Mouse (Mus musculus): ENCODE data around the gene Gnmt. TPM values are rescaled to one million over a fixed set of nuclear protein-coding genes. Genes with fewer than 3 reads are reported as not detected.

The Gnmt gene
- 0.61 and 1.0 TPM in 2 replicates for polyA plus RNA-seq (2014; fragmentation: Nextera tagmentation; extraction: Ambion mirVana)

GRCm38 (mm10) chr17:46728904-46729318 lies at the start of gene Gnmt:
TSS of gene Gnmt (minus strand) at chr17:46729168.
- Histone ChIP-seq H3K4me1 (ENCODE audit: control insufficient read depth, insufficient read depth, low read length) (peaks cover 8% of the 10 kb centered on the region; the same call in 1 of the 2 replicates), H3K9ac (ENCODE audit: low read depth, low read length) (no peak within 1 kb of the TSS), H3K4me3 (ENCODE audit: low read depth, low read length) (0 out of 2 replicates have a peak within 1 kb of the TSS, but pooled peaks have one; percentile 12), H3K27ac (ENCODE audit: low read depth, low read length) (no peak within 1 kb of the TSS), H3K27me3 (ENCODE audit: control insufficient read depth, insufficient read depth, low read length) (peaks cover 24% of the 10 kb centered on the region), H3K4me2 (peak within 1 kb of the TSS; percentile 37), H3K9me3 (replicated peaks; ENCODE audit: control insufficient read depth, low read length) (no peaks in the 10 kb centered on the region), H3K36me3 (ENCODE audit: control insufficient read depth, insufficient read depth, low read length) (no peaks in the 10 kb centered on the region)
- ATAC-seq (replicated peaks; ENCODE audit: insufficient number of reproducible peaks, low FRiP score, low TSS enrichment), result no peak; the same call in 1 of the 2 replicates
- 17% methylated on average over 24 of the region's 24 CpGs for whole genome bisulfite sequencing (ENCODE audit: insufficient replicate concordance)

DNA sequence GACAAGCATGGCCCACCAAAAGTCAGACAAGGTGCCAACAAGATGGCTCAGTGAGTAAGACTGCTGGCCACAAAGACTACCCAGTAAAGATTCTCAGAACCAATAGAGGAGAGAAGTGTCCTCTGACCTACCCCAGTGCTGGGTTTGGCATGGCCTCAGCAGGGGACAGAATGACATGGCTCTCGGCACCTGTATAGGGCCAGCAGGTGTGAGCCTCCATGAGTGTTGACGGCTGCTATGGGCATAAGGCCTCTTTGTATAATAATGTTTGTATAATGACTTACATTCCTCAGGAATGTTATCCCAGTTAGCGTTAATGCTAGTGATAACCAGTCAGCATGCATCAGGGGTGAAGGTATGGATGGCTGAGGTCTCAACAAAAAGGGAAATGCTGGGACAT lies 47.1 kb upstream of the Gnmt start:
- peaks cover 44% of the 10 kb centered on the region for H3K36me3 ChIP-seq (ENCODE audit: control insufficient read depth, insufficient read depth, low read length)
- no peaks in the 10 kb centered on the region for H3K27me3 ChIP-seq (ENCODE audit: control insufficient read depth, insufficient read depth, low read length)
- no peak overlapping the region for H3K27ac ChIP-seq (ENCODE audit: low read depth, low read length)
- H3K9ac ChIP-seq (ENCODE audit: low read depth, low read length), result no peak overlapping the region
- H3K4me1 ChIP-seq (ENCODE audit: control insufficient read depth, insufficient read depth, low read length), result peaks cover 7% of the 10 kb centered on the region
- 82% methylated on average over 3 of the region's 3 CpGs for WGBS (ENCODE audit: insufficient replicate concordance)
- no peaks in the 10 kb centered on the region for H3K9me3 ChIP-seq (replicated peaks; ENCODE audit: control insufficient read depth, low read length)
- ATAC-seq (replicated peaks; ENCODE audit: insufficient number of reproducible peaks, low FRiP score, low TSS enrichment), result no peak
- H3K4me3 ChIP-seq (ENCODE audit: low read depth, low read length), result no peak overlapping the region
- H3K4me2 ChIP-seq, result no peak overlapping the region

DNA sequence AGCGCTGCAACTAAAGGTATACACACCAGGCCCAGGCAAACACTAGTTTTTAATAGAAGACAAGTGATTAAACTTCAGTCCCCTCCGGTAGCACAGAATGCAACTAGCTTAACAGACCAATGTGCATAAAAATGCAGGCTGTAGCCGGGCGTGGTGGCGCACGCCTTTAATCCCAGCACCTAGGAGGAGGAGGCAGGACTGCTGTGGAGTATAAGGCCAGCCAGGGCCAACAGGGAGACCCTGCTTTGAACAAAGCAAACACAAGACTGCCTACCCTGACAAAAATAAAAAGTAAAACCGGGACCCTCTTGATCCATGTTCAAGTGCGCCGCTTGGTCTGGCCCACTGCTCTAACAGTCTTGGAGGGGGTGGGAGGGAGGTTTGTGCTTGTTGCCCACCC lies 46.1 kb upstream of the Gnmt start:
- H3K27me3 ChIP-seq (ENCODE audit: control insufficient read depth, insufficient read depth, low read length), result no peaks in the 10 kb centered on the region
- no peaks in the 10 kb centered on the region for H3K9me3 ChIP-seq (replicated peaks; ENCODE audit: control insufficient read depth, low read length)
- no peak overlapping the region for H3K9ac ChIP-seq (ENCODE audit: low read depth, low read length)
- no peak overlapping the region for H3K27ac ChIP-seq (ENCODE audit: low read depth, low read length)
- peaks cover 7% of the 10 kb centered on the region for H3K4me1 ChIP-seq (ENCODE audit: control insufficient read depth, insufficient read depth, low read length)
- H3K4me3 ChIP-seq (ENCODE audit: low read depth, low read length), result no peak overlapping the region
- no peak for ATAC-seq (replicated peaks; ENCODE audit: insufficient number of reproducible peaks, low FRiP score, low TSS enrichment)
- WGBS (ENCODE audit: insufficient replicate concordance), result 93% methylated on average over 9 of the region's 9 CpGs
- peaks cover 39% of the 10 kb centered on the region for H3K36me3 ChIP-seq (ENCODE audit: control insufficient read depth, insufficient read depth, low read length)
- H3K4me2 ChIP-seq, result no peak overlapping the region

GRCm38 (mm10) chr17:46774131-46774472 lies 45.1 kb upstream of the Gnmt start:
- H3K27ac ChIP-seq (ENCODE audit: low read depth, low read length), result no peak overlapping the region
- peaks cover 32% of the 10 kb centered on the region for H3K36me3 ChIP-seq (ENCODE audit: control insufficient read depth, insufficient read depth, low read length)
- no peaks in the 10 kb centered on the region for H3K27me3 ChIP-seq (ENCODE audit: control insufficient read depth, insufficient read depth, low read length)
- no peak for ATAC-seq (replicated peaks; ENCODE audit: insufficient number of reproducible peaks, low FRiP score, low TSS enrichment)
- no peak overlapping the region for H3K4me3 ChIP-seq (ENCODE audit: low read depth, low read length)
- no peak overlapping the region; the same call in 1 of the 2 replicates for H3K4me2 ChIP-seq
- no peaks in the 10 kb centered on the region for H3K9me3 ChIP-seq (replicated peaks; ENCODE audit: control insufficient read depth, low read length)
- WGBS (ENCODE audit: insufficient replicate concordance), result 49% methylated on average over 2 of the region's 2 CpGs
- H3K9ac ChIP-seq (ENCODE audit: low read depth, low read length), result 0 out of 2 replicates have a peak overlapping the region, but pooled peaks have one; percentile 16
- H3K4me1 ChIP-seq (ENCODE audit: control insufficient read depth, insufficient read depth, low read length), result peaks cover 7% of the 10 kb centered on the region

DNA sequence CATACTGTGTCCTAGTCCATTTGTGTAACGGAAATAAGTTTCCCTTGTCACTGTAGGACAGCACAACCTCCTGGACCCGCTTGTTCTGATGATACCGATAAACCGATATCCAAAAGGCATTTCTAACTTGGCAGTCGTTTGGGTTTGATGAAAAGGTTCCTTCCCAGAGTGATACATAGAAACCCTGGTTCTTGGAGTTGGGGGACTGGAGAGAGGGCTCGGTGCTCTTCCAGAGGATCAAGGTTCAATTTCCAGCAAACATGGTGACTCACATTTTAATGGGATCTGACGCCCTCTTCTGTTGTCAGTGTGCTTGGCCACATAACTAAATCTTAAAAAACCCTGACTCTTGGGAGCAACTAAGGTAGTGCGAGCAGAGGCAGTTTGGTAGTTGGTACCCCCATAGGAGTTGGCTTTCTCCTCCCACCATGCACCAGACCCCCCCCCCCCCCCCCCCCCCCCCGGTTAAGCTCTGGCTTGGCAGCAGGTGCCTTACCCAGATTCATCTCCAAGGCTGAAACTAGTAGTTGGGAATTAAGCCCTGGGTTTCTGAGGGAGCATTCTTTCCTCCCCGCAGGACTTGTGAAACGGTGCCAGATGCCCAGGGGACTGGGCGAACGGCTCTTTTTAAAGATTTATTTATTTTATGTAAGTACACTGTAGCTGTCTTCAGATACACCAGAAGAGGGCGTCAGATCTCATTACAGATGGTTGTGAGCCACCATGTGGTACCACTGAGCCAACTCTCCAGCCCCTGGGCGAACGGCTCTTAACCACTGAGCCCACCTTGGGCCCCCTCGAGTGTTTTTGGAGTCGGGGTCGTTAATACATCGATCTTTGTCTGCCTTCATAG lies 44.5 kb upstream of the Gnmt start:
- no peak for ATAC-seq (replicated peaks; ENCODE audit: insufficient number of reproducible peaks, low FRiP score, low TSS enrichment)
- Histone ChIP-seq H3K4me3 (ENCODE audit: low read depth, low read length) (peak overlapping the region; percentile 84), H3K27ac (ENCODE audit: low read depth, low read length) (peak overlapping the region; percentile 70), H3K4me1 (ENCODE audit: control insufficient read depth, insufficient read depth, low read length) (peaks cover 7% of the 10 kb centered on the region), H3K9ac (ENCODE audit: low read depth, low read length) (peak overlapping the region; percentile 89), H3K36me3 (ENCODE audit: control insufficient read depth, insufficient read depth, low read length) (peaks cover 28% of the 10 kb centered on the region), H3K27me3 (ENCODE audit: control insufficient read depth, insufficient read depth, low read length) (no peaks in the 10 kb centered on the region), H3K9me3 (replicated peaks; ENCODE audit: control insufficient read depth, low read length) (no peaks in the 10 kb centered on the region), H3K4me2 (peak overlapping the region; percentile 89)
- WGBS (ENCODE audit: insufficient replicate concordance), result 10% methylated on average over 19 of the region's 20 CpGs

DNA sequence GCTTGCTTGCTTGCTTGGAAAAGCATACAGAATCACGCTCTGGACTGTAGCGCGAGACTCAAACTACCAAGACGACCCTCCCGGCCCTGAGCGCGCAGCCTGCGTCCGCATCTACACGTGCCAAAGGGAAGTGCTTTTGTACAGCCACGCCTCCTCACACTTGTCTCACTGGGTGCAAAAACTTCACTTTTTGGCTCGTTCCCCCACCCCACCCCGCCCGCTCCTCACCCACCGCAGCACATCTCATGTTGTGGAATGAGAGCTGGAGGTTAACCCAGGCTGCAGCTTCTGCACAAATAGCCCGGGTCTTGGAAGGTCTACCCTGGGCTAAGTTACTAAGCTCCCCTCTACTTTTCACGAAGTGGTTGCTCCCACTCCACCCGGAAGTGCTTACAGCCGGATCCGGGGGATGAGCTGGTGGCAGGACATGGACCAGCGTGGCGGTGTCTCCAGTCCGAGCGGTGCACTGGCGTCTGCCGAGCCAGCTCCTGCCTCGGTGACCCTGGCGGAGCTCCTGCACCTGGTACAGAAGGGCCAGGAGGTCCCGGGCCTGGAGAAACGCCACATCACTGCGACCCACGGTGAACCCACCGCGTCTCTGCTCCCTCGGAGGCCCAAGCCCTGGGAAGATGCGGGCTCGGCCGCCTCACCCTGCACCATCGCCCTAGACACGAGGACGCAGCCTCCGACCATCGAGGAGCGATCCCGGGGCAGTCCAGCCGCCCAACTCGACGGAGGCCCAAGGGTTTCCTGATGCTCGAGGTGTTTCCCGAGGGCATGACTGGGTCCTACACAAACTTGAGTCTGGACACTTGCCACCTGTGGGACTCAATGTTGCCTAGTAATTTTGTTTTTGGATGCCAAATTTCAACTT lies 43.7 kb upstream of the Gnmt start, which contains the start of gene 2310039H08Rik:
TSS of gene 2310039H08Rik (plus strand) at position 232 of the 874 bp plus-strand sequence.
- peaks cover 7% of the 10 kb centered on the region for H3K4me1 ChIP-seq (ENCODE audit: control insufficient read depth, insufficient read depth, low read length)
- WGBS (ENCODE audit: insufficient replicate concordance), result under 1% methylated on average over 50 of the region's 50 CpGs
- peak within 1 kb of the TSS; percentile 89 for H3K4me2 ChIP-seq
- H3K36me3 ChIP-seq (ENCODE audit: control insufficient read depth, insufficient read depth, low read length), result peaks cover 20% of the 10 kb centered on the region
- peak within 1 kb of the TSS; percentile 70 for H3K27ac ChIP-seq (ENCODE audit: low read depth, low read length)
- peak within 1 kb of the TSS; percentile 89 for H3K9ac ChIP-seq (ENCODE audit: low read depth, low read length)
- peak; percentile 81 for ATAC-seq (replicated peaks; ENCODE audit: insufficient number of reproducible peaks, low FRiP score, low TSS enrichment)
- H3K27me3 ChIP-seq (ENCODE audit: control insufficient read depth, insufficient read depth, low read length), result no peaks in the 10 kb centered on the region
- no peaks in the 10 kb centered on the region for H3K9me3 ChIP-seq (replicated peaks; ENCODE audit: control insufficient read depth, low read length)
- peak within 1 kb of the TSS; percentile 84 for H3K4me3 ChIP-seq (ENCODE audit: low read depth, low read length)

- Histone ChIP-seq H3K4me3 (ENCODE audit: low read depth, low read length) (peak overlapping the region; percentile 84), H3K4me1 (ENCODE audit: control insufficient read depth, insufficient read depth, low read length) (peaks cover 7% of the 10 kb centered on the region), H3K9ac (ENCODE audit: low read depth, low read length) (peak overlapping the region; percentile 89), H3K36me3 (ENCODE audit: control insufficient read depth, insufficient read depth, low read length) (peaks cover 14% of the 10 kb centered on the region), H3K27ac (ENCODE audit: low read depth, low read length) (peak overlapping the region; percentile 70), H3K4me2 (peak overlapping the region; percentile 89), H3K9me3 (replicated peaks; ENCODE audit: control insufficient read depth, low read length) (no peaks in the 10 kb centered on the region), H3K27me3 (ENCODE audit: control insufficient read depth, insufficient read depth, low read length) (no peaks in the 10 kb centered on the region)
- no peak for ATAC-seq (replicated peaks; ENCODE audit: insufficient number of reproducible peaks, low FRiP score, low TSS enrichment)
- whole genome bisulfite sequencing (ENCODE audit: insufficient replicate concordance), result 8% methylated on average over 5 of the region's 5 CpGs
Observed at GRCm38 (mm10) chr17:46772038-46772403, 43.1 kb upstream of the Gnmt start.

GRCm38 (mm10) chr17:46771616-46772015 lies 42.6 kb upstream of the Gnmt start:
- no peak overlapping the region for H3K27ac ChIP-seq (ENCODE audit: low read depth, low read length)
- H3K27me3 ChIP-seq (ENCODE audit: control insufficient read depth, insufficient read depth, low read length), result no peaks in the 10 kb centered on the region
- WGBS (ENCODE audit: insufficient replicate concordance), result 68% methylated on average over 17 of the region's 17 CpGs
- peaks cover 12% of the 10 kb centered on the region for H3K36me3 ChIP-seq (ENCODE audit: control insufficient read depth, insufficient read depth, low read length)
- H3K4me3 ChIP-seq (ENCODE audit: low read depth, low read length), result peak overlapping the region; percentile 84
- peaks cover 7% of the 10 kb centered on the region for H3K4me1 ChIP-seq (ENCODE audit: control insufficient read depth, insufficient read depth, low read length)
- H3K9ac ChIP-seq (ENCODE audit: low read depth, low read length), result peak overlapping the region; percentile 89; the same call in 1 of the 2 replicates
- H3K4me2 ChIP-seq, result peak overlapping the region; percentile 89
- H3K9me3 ChIP-seq (replicated peaks; ENCODE audit: control insufficient read depth, low read length), result no peaks in the 10 kb centered on the region
- no peak for ATAC-seq (replicated peaks; ENCODE audit: insufficient number of reproducible peaks, low FRiP score, low TSS enrichment)
